Mouse (Mus musculus) lung, postnatal 0 days (tissue): ENCODE measurements around the gene Hsf2bp. TPM values are rescaled to one million over a fixed set of nuclear protein-coding genes. Genes with fewer than 3 reads are reported as not detected.

Experiments used
- ATAC-seq: fragments of 200-750 bp; cut with Nextera tagmentation; 2 replicates; pipeline ENCODE4 v1.8.0; 2017; ENCODE audit warnings: moderate library complexity
- DNase-seq: peaks from one replicate; pipeline ENCODE4 v3.0.0-alpha.2; 2016; ENCODE audit warnings: low spot score
- H3K27ac ChIP-seq: fragments of 300-500 bp; sonication (generic); 2 replicates; pipeline ENCODE4 v1.5.1; 2014; ENCODE audit warnings: antibody characterized with exemption, mild to moderate bottlenecking, low read length, mixed read lengths
- H3K27me3 ChIP-seq: fragments of 300-500 bp; sonication (generic); replicated peaks from 2 replicates; pipeline ENCODE4 v1.6.1; 2014; ENCODE audit warnings: low read length, mixed read lengths; ENCODE audit not compliant: insufficient read depth
- H3K36me3 ChIP-seq: fragments of 300-500 bp; sonication (generic); 2 replicates; pipeline ENCODE4 v1.6.1; 2014; ENCODE audit warnings: low read length, mixed read lengths; ENCODE audit not compliant: insufficient read depth
- H3K4me1 ChIP-seq: fragments of 300-500 bp; sonication (generic); 2 replicates; pipeline ENCODE4 v1.6.1; 2014; ENCODE audit warnings: antibody characterized with exemption, low read depth, low read length, mixed read lengths; ENCODE audit not compliant: insufficient read depth
- H3K4me2 ChIP-seq: fragments of 300-500 bp; sonication (generic); replicated peaks from 2 replicates; pipeline ENCODE4 v1.6.1; 2014; ENCODE audit warnings: low read depth, mild to moderate bottlenecking, low read length, moderate library complexity, mixed read lengths
- H3K4me3 ChIP-seq: fragments of 300-500 bp; sonication (generic); 2 replicates; pipeline ENCODE4 v1.5.1; 2014; ENCODE audit warnings: low read depth, low read length
- H3K9ac ChIP-seq: fragments of 300-500 bp; sonication (generic); replicated peaks from 2 replicates; pipeline ENCODE4 v1.6.1; 2014; ENCODE audit warnings: low read depth, mild to moderate bottlenecking
- H3K9me3 ChIP-seq: fragments of 300-500 bp; sonication (generic); 2 replicates; pipeline ENCODE4 v1.6.1; 2016; ENCODE audit warnings: low read length, mixed read lengths
- CTCF ChIP-seq: IDR thresholded peaks from 2 replicates; pipeline ENCODE4 v1.5.1; 2016; ENCODE audit warnings: antibody characterized with exemption, mild to moderate bottlenecking
- EP300 ChIP-seq: IDR thresholded peaks from 2 replicates; pipeline ENCODE4 v1.6.1; 2016; ENCODE audit warnings: antibody characterized with exemption, mild to moderate bottlenecking, control low read depth
- WGBS: fragments of 180-500 bp; shearing (Covaris S2); extraction: QIAGEN DNeasy Blood & Tissue Kit; methylation state at CpG from one replicate; pipeline ENCODE4 v1.1.7; 2014; 5-methylcytosine and 5-hydroxymethylcytosine counted together
- polyA plus RNA-seq: library from polyadenylated mRNA; unstranded; fragments of >200 nt; fragmentation: Nextera tagmentation; extraction: Ambion mirVana; gene quantifications from 2 replicates; pipeline ENCODE4 v1.2.1, GENCODE M21; 2015

Gene Hsf2bp
- polyA plus RNA-seq, 1 experiment from 2014 or later: 0.58 TPM

DNA sequence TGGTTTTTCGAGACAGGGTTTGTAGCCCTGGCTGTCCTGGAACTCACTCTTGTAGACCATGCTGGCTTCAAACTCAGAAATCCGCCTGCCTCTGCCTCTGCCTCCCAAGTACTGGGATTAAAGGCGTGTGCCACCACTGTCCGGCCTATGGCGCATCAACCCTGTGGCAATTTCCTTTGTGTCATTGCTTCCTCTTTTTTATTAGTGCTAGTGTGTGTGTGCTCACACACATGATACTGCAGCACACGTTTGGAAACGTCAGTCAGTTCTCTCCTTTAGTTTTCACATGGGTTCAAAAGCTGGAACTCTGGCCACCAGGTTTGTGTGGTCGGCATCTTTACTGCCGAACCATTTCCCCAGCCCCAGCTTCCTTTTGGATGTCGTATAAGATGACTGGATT lies 4.1 kb upstream of the Hsf2bp start:
- Histone ChIP-seq H3K4me3 (no peak overlapping the region), H3K27ac (no peak overlapping the region), H3K27me3 (no peaks in the 10 kb centered on the region), H3K9me3 (no peaks in the 10 kb centered on the region), H3K4me2 (no peak overlapping the region), H3K9ac (no peak overlapping the region), H3K36me3 (no peaks in the 10 kb centered on the region), H3K4me1 (peaks cover 10% of the 10 kb centered on the region)
- TF ChIP-seq EP300: no peak
- 76% methylated on average over 10 of the region's 10 CpGs for WGBS
- ATAC-seq (no peak), DNase-seq (no peak)

DNA sequence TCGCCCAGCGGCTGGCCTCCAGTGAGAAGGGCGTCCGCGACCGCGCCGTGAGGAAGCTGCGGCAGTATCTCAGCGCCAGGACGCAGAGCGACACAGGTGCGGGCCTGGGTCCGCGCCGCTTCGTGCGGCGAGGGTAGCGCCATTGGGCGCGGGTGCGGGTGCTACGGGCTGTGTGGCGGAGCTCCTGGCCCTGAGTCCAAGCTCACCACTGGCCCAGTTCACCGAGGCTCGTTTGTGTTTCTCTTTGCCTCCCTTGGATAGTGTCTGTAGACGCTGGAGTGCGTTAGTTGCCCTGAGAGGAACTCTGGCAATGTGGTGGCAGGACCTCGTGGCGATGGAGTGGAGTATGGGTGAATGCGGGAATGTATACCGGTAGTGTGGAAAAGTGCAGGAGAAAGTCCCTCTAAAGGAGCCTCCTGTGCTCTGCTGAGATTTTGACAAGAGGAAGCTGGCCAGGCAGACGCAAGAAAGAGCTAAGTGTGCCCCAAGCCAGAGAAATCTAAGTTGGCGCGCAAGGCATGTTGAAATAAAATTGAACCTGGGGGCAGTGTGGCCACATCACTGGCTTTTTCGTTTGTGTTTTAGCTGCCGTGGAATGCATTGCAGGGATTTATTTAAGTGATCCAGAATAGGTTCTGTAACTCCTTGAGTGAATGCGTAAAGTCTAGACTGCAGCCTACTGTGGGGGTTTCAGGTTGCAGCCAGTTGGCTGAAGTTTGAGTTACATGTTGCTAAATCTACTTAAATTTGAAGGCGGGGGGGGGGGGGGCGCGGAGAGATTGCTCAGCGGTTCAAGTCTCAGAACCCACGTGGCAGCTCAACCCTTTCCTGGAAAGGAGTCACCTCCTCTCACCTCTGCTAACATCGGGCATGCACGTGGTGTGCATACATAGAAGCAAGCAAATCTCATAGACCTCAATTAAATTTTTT lies 625 bp upstream of the Hsf2bp start:
- DNase-seq: peak; percentile 36
- Histone ChIP-seq H3K27ac (peak overlapping the region; percentile 72), H3K9me3 (no peaks in the 10 kb centered on the region), H3K4me3 (peak overlapping the region; percentile 90), H3K27me3 (no peaks in the 10 kb centered on the region), H3K36me3 (no peaks in the 10 kb centered on the region), H3K9ac (peak overlapping the region; percentile 64), H3K4me1 (peaks cover 10% of the 10 kb centered on the region), H3K4me2 (peak overlapping the region; percentile 96)
- whole genome bisulfite sequencing: 5% methylated on average over 45 of the region's 46 CpGs
- TF ChIP-seq CTCF: no peak
- TF ChIP-seq EP300: no peak
- ATAC-seq: peak; percentile 35

DNA sequence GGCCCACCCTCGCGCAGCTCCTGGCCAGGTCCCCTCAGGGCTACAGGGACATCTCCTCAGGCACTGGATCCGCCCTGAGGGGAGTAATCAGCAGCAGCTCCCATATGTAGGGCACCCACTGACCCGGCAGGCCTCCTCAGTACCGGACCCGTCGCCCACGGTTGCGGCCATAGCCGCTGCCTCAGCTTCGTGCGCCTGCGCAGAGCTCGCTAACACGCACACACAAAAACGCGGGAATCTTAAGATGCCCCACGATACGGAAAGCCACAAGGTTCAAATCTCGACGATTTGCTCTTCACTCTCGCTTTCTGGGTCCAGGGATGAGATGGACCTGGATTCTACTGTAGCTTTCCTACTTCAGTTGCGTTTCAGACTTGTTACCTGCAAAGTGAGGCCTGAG lies 1.8 kb downstream of the Hsf2bp start:
- no peak overlapping the region for H3K4me2 ChIP-seq
- DNase-seq (no peak), ATAC-seq (no peak)
- no peak overlapping the region for H3K9ac ChIP-seq
- no peaks in the 10 kb centered on the region for H3K27me3 ChIP-seq
- H3K36me3 ChIP-seq: no peaks in the 10 kb centered on the region
- TF ChIP-seq CTCF (no peak), EP300 (no peak)
- no peak overlapping the region for H3K4me3 ChIP-seq
- peaks cover 10% of the 10 kb centered on the region for H3K4me1 ChIP-seq
- H3K9me3 ChIP-seq: no peaks in the 10 kb centered on the region
- H3K27ac ChIP-seq: no peak overlapping the region
- 88% methylated on average over 23 of the region's 23 CpGs for WGBS

DNA sequence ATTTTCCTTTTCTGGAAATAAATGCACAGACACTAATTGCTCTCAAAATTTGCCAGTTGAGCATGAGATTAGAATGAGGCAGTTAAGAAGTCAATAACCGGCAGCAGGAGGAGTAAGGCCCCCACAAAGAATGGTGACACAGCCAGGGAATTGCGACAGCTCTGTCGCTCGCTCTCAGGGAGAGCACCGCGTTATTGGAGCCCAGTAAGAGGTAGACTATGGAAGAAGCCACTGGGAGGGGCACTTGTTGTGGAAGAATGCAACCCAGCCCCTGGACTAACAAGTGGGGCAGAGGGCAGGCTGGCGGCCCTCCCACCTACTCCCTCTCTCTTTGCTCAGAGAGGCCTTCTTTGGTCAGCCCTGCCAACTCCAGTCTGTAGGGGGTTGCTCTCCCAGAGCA lies 4.5 kb downstream of the Hsf2bp start:
- 38% methylated on average over 7 of the region's 7 CpGs for WGBS
- Histone ChIP-seq H3K4me2 (no peak overlapping the region), H3K9me3 (no peaks in the 10 kb centered on the region), H3K4me3 (no peak overlapping the region), H3K27me3 (no peaks in the 10 kb centered on the region), H3K36me3 (no peaks in the 10 kb centered on the region), H3K4me1 (no peaks in the 10 kb centered on the region), H3K27ac (no peak overlapping the region), H3K9ac (no peak overlapping the region)
- DNase-seq (no peak), ATAC-seq (no peak)
- no peak for TF ChIP-seq EP300
- no peak for TF ChIP-seq CTCF

DNA sequence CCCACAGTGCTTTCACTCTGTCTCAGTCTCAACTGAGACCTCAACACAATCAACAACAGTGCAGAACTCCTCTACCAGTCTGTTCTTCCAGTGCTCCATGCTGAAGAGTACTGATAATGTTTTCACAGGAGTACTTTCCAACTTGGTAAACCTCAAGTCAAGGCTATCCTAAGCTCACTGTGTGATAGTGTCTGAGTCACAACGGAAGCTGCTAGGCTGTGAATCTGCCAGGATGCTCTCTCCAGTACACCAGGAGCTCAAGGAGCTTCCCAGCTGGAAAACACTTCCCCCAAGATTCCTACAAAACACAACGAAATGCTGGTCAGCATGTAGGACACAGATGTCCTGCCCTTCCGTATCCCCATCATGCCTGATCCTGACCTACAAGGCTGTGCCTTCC lies 7.8 kb downstream of the Hsf2bp start:
- WGBS: 75% methylated on average over 3 of the region's 3 CpGs
- no peak overlapping the region for H3K27ac ChIP-seq
- DNase-seq (no peak), ATAC-seq (no peak)
- H3K9ac ChIP-seq: no peak overlapping the region
- no peaks in the 10 kb centered on the region for H3K27me3 ChIP-seq
- H3K36me3 ChIP-seq: no peaks in the 10 kb centered on the region
- TF ChIP-seq EP300: no peak
- no peak for TF ChIP-seq CTCF
- no peaks in the 10 kb centered on the region for H3K4me1 ChIP-seq
- no peaks in the 10 kb centered on the region for H3K9me3 ChIP-seq
- H3K4me3 ChIP-seq: no peak overlapping the region
- H3K4me2 ChIP-seq: no peak overlapping the region

DNA sequence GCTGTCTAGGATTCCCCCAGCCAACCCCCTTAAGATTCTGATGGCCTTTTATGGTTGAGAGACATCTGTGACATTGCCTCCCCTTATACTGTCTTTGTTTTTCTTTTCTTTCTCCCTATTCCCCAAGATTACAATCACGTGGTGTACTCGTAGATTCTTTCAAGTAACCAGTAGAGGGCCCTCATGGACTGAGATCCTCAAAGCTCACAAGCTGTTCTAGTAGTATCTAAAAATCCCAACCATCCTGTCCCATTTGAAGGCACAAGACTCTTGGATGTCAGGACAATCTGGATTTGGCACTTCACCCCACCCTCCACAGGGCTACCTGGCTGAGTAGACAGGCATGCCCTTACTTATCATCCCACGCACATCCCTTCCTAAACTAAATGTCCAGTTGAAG lies 8.5 kb downstream of the Hsf2bp start:
- Histone ChIP-seq H3K4me2 (no peak overlapping the region), H3K9ac (no peak overlapping the region), H3K9me3 (no peaks in the 10 kb centered on the region), H3K4me3 (no peak overlapping the region), H3K36me3 (no peaks in the 10 kb centered on the region), H3K27me3 (no peaks in the 10 kb centered on the region), H3K4me1 (no peaks in the 10 kb centered on the region), H3K27ac (no peak overlapping the region)
- DNase-seq: peak; percentile 94
- ATAC-seq: peak; percentile 46
- peak; percentile 82 for TF ChIP-seq CTCF
- no peak for TF ChIP-seq EP300
- 30% methylated on average over 3 of the region's 3 CpGs for WGBS
